Mouse (Mus musculus): Measurements from ENCODE around the gene Ccl4. TPM values are rescaled to one million over a fixed set of nuclear protein-coding genes. Genes with fewer than 3 reads are reported as not detected.

The Ccl4 gene
- polyA plus RNA-seq (2015; fragmentation: Nextera tagmentation; extraction: Ambion mirVana): 0.56 TPM in 1 of 2 replicates, not detected in the other

GRCm38 (mm10) chr11:83662204-83662603 lies at the start of gene Ccl4:
Ccl4 (plus strand) TSS chr11:83662584.
- H3K4me1 ChIP-seq: no peaks in the 10 kb centered on the region
- WGBS: 83% methylated on average over 6 of the region's 6 CpGs
- no peak within 1 kb of the TSS for H3K9ac ChIP-seq
- H3K4me3 ChIP-seq: no peak within 1 kb of the TSS
- H3K27ac ChIP-seq: no peak within 1 kb of the TSS
- no peak within 1 kb of the TSS for H3K4me2 ChIP-seq
- no peak for ATAC-seq (replicated peaks)
- H3K36me3 ChIP-seq (replicated peaks): no peaks in the 10 kb centered on the region
- no peaks in the 10 kb centered on the region for H3K9me3 ChIP-seq
- H3K27me3 ChIP-seq (replicated peaks): no peaks in the 10 kb centered on the region

- Histone ChIP-seq H3K9me3 (no peaks in the 10 kb centered on the region), H3K9ac (no peak overlapping the region), H3K27me3 (replicated peaks) (no peaks in the 10 kb centered on the region), H3K4me2 (no peak overlapping the region), H3K36me3 (replicated peaks) (no peaks in the 10 kb centered on the region), H3K27ac (no peak overlapping the region), H3K4me3 (no peak overlapping the region), H3K4me1 (no peaks in the 10 kb centered on the region)
- WGBS: 98% methylated on average over 1 of the region's 1 CpGs
- no peak for ATAC-seq (replicated peaks)
Measured at GRCm38 (mm10) chr11:83616586-83616985, 45.8 kb upstream of the Ccl4 start.

- H3K36me3 ChIP-seq (replicated peaks): no peaks in the 10 kb centered on the region
- H3K9ac ChIP-seq: no peak overlapping the region
- H3K27me3 ChIP-seq (replicated peaks): no peaks in the 10 kb centered on the region
- H3K9me3 ChIP-seq: no peaks in the 10 kb centered on the region
- no peak for ATAC-seq (replicated peaks)
- H3K4me1 ChIP-seq: no peaks in the 10 kb centered on the region
- WGBS: 72% methylated on average over 5 of the region's 5 CpGs
- H3K4me3 ChIP-seq: no peak overlapping the region
- no peak overlapping the region for H3K27ac ChIP-seq
- H3K4me2 ChIP-seq: no peak overlapping the region
Measured at GRCm38 (mm10) chr11:83618238-83618637, 44.1 kb upstream of the Ccl4 start.

- no peak for ATAC-seq (replicated peaks)
- Histone ChIP-seq H3K27me3 (replicated peaks) (no peaks in the 10 kb centered on the region), H3K27ac (no peak overlapping the region), H3K4me2 (no peak overlapping the region), H3K9ac (no peak overlapping the region), H3K4me3 (no peak overlapping the region), H3K9me3 (no peaks in the 10 kb centered on the region), H3K36me3 (replicated peaks) (no peaks in the 10 kb centered on the region), H3K4me1 (no peaks in the 10 kb centered on the region)
- 98% methylated on average over 1 of the region's 1 CpGs for WGBS
Measured at GRCm38 (mm10) chr11:83619037-83619436, 43.3 kb upstream of the Ccl4 start.

- no peaks in the 10 kb centered on the region for H3K27me3 ChIP-seq (replicated peaks)
- WGBS: 91% methylated on average over 3 of the region's 3 CpGs
- no peak overlapping the region for H3K4me3 ChIP-seq
- H3K27ac ChIP-seq: no peak overlapping the region
- H3K4me2 ChIP-seq: no peak overlapping the region
- H3K36me3 ChIP-seq (replicated peaks): no peaks in the 10 kb centered on the region
- no peak for ATAC-seq (replicated peaks)
- H3K9ac ChIP-seq: no peak overlapping the region
- H3K9me3 ChIP-seq: no peaks in the 10 kb centered on the region
- H3K4me1 ChIP-seq: no peaks in the 10 kb centered on the region
Measured at GRCm38 (mm10) chr11:83623586-83623985, 38.8 kb upstream of the Ccl4 start.

GRCm38 (mm10) chr11:83628808-83629207 lies 33.6 kb upstream of the Ccl4 start:
- H3K4me1 ChIP-seq: no peaks in the 10 kb centered on the region
- ATAC-seq (replicated peaks): no peak
- H3K9ac ChIP-seq: no peak overlapping the region
- H3K36me3 ChIP-seq (replicated peaks): no peaks in the 10 kb centered on the region
- H3K4me3 ChIP-seq: no peak overlapping the region
- H3K4me2 ChIP-seq: no peak overlapping the region
- no peaks in the 10 kb centered on the region for H3K27me3 ChIP-seq (replicated peaks)
- no peaks in the 10 kb centered on the region for H3K9me3 ChIP-seq
- H3K27ac ChIP-seq: no peak overlapping the region
- WGBS: 93% methylated on average over 9 of the region's 9 CpGs

GRCm38 (mm10) chr11:83630630-83631029 lies 31.8 kb upstream of the Ccl4 start:
- no peak for ATAC-seq (replicated peaks)
- no peak overlapping the region for H3K4me2 ChIP-seq
- H3K4me1 ChIP-seq: no peaks in the 10 kb centered on the region
- no peak overlapping the region for H3K4me3 ChIP-seq
- H3K9ac ChIP-seq: no peak overlapping the region
- no peaks in the 10 kb centered on the region for H3K36me3 ChIP-seq (replicated peaks)
- 92% methylated on average over 1 of the region's 1 CpGs for WGBS
- H3K27ac ChIP-seq: no peak overlapping the region
- no peaks in the 10 kb centered on the region for H3K27me3 ChIP-seq (replicated peaks)
- H3K9me3 ChIP-seq: no peaks in the 10 kb centered on the region

GRCm38 (mm10) chr11:83631065-83631464 lies 31.3 kb upstream of the Ccl4 start:
- H3K27ac ChIP-seq: no peak overlapping the region
- no peaks in the 10 kb centered on the region for H3K4me1 ChIP-seq
- no peaks in the 10 kb centered on the region for H3K36me3 ChIP-seq (replicated peaks)
- H3K4me3 ChIP-seq: no peak overlapping the region
- H3K9me3 ChIP-seq: no peaks in the 10 kb centered on the region
- no peaks in the 10 kb centered on the region for H3K27me3 ChIP-seq (replicated peaks)
- 83% methylated on average over 2 of the region's 2 CpGs for WGBS
- ATAC-seq (replicated peaks): no peak
- H3K9ac ChIP-seq: no peak overlapping the region
- no peak overlapping the region for H3K4me2 ChIP-seq

GRCm38 (mm10) chr11:83632744-83633143 lies 29.6 kb upstream of the Ccl4 start:
- Histone ChIP-seq H3K27me3 (replicated peaks) (no peaks in the 10 kb centered on the region), H3K4me3 (no peak overlapping the region), H3K4me1 (no peaks in the 10 kb centered on the region), H3K27ac (no peak overlapping the region), H3K9ac (no peak overlapping the region), H3K36me3 (replicated peaks) (no peaks in the 10 kb centered on the region), H3K9me3 (no peaks in the 10 kb centered on the region), H3K4me2 (no peak overlapping the region)
- WGBS: 76% methylated on average over 4 of the region's 4 CpGs
- ATAC-seq (replicated peaks): no peak

GRCm38 (mm10) chr11:83634425-83634824 lies 28.0 kb upstream of the Ccl4 start:
- Histone ChIP-seq H3K36me3 (replicated peaks) (no peaks in the 10 kb centered on the region), H3K9me3 (no peaks in the 10 kb centered on the region), H3K4me1 (no peaks in the 10 kb centered on the region), H3K27me3 (replicated peaks) (no peaks in the 10 kb centered on the region), H3K4me3 (no peak overlapping the region), H3K4me2 (no peak overlapping the region), H3K27ac (no peak overlapping the region), H3K9ac (no peak overlapping the region)
- ATAC-seq (replicated peaks): no peak
- WGBS: 42% methylated on average over 4 of the region's 4 CpGs

GRCm38 (mm10) chr11:83634898-83635297 lies 27.5 kb upstream of the Ccl4 start:
- Histone ChIP-seq H3K9ac (no peak overlapping the region), H3K36me3 (replicated peaks) (no peaks in the 10 kb centered on the region), H3K9me3 (no peaks in the 10 kb centered on the region), H3K27me3 (replicated peaks) (no peaks in the 10 kb centered on the region), H3K4me1 (no peaks in the 10 kb centered on the region), H3K4me3 (no peak overlapping the region), H3K27ac (no peak overlapping the region), H3K4me2 (no peak overlapping the region)
- no peak for ATAC-seq (replicated peaks)
- 94% methylated on average over 2 of the region's 2 CpGs for WGBS

- Histone ChIP-seq H3K9me3 (no peaks in the 10 kb centered on the region), H3K4me1 (no peaks in the 10 kb centered on the region), H3K4me3 (no peak overlapping the region), H3K9ac (no peak overlapping the region), H3K36me3 (replicated peaks) (no peaks in the 10 kb centered on the region), H3K4me2 (no peak overlapping the region), H3K27me3 (replicated peaks) (no peaks in the 10 kb centered on the region), H3K27ac (no peak overlapping the region)
- ATAC-seq (replicated peaks): no peak
- 79% methylated on average over 1 of the region's 1 CpGs for WGBS
Measured at GRCm38 (mm10) chr11:83636742-83637235, 25.6 kb upstream of the Ccl4 start.

GRCm38 (mm10) chr11:83638934-83639333 lies 23.4 kb upstream of the Ccl4 start:
- H3K9ac ChIP-seq: no peak overlapping the region
- H3K27me3 ChIP-seq (replicated peaks): no peaks in the 10 kb centered on the region
- H3K4me1 ChIP-seq: no peaks in the 10 kb centered on the region
- no peaks in the 10 kb centered on the region for H3K36me3 ChIP-seq (replicated peaks)
- ATAC-seq (replicated peaks): no peak
- H3K4me3 ChIP-seq: no peak overlapping the region
- H3K27ac ChIP-seq: no peak overlapping the region
- H3K4me2 ChIP-seq: no peak overlapping the region
- no peaks in the 10 kb centered on the region for H3K9me3 ChIP-seq
- WGBS: 55% methylated on average over 2 of the region's 2 CpGs

All from midbrain, embryonic 15.5 days (tissue).